12 mouse cellular contexts compared by ENCODE assay signal in the genomic region with DNA sequence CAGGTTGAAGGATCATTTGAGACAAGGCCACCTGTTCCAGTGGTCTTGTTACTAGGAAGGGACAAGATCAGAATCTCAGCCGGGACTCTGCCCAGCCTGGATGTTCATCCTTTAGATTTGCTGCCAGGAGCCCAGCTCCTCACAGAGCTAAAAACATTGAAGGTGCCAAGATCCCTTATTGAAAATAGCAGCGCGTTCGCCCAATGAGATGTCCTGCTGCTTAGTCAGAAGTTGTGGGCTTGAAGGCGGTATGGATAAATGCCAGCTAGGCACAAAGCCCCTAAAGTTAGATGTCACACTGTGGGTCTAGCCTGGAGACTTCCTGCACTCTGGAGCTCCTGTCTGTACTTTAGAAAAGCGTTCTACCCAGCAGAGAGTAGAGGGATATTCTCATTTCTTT.
DNase-seq lines count a peak whose midpoint lies in the region; ATAC-seq and TF ChIP-seq lines count a peak whose summit lies in the region.
"Had no signal": no experiment of that assay in that cellular context is flagged by ENCODE, and none has a peak within 500 bp of the region (broad histone marks: within the 10 kb centered on the region; RNA-seq: fewer than 3 reads in every experiment).

No protein-coding gene starts in this region.

- no peak overlapping the region for H3K4me3 ChIP-seq in forebrain, embryonic 15.5 days
- H3K4me3 ChIP-seq in forebrain, embryonic 10.5 days: no peak overlapping the region
- no peak overlapping the region for H3K4me3 ChIP-seq in hindbrain, embryonic 14.5 days (replicated peaks; ENCODE audit: low read length)
- H3K4me3 ChIP-seq in hindbrain, embryonic 12.5 days: no peak overlapping the region
- no peak overlapping the region for H3K4me3 ChIP-seq in liver, postnatal 0 days (ENCODE audit: low read depth, low read length)
- H3K4me3 ChIP-seq: limb, embryonic 10.5 days; stomach, embryonic 15.5 days had no signal

- H3K27ac ChIP-seq in forebrain, embryonic 15.5 days (replicated peaks): peak overlapping the region; percentile 39; the same call in 1 of the 2 replicates
- H3K27ac ChIP-seq in forebrain, embryonic 10.5 days: no peak overlapping the region
- H3K27ac ChIP-seq in hindbrain, embryonic 14.5 days: 0 out of 2 replicates have a peak overlapping the region, but pooled peaks have one; percentile 20
- H3K27ac ChIP-seq in hindbrain, embryonic 12.5 days: no peak overlapping the region
- no peak overlapping the region for H3K27ac ChIP-seq in liver, postnatal 0 days (ENCODE audit: low read depth)
- H3K27ac ChIP-seq: limb, embryonic 10.5 days; stomach, embryonic 15.5 days had no signal

- peaks cover 21% of the 10 kb centered on the region for H3K4me1 ChIP-seq in forebrain, embryonic 15.5 days
- H3K4me1 ChIP-seq in forebrain, embryonic 10.5 days: no peaks in the 10 kb centered on the region
- 0 out of 2 replicates have a peak, but pooled peaks cover 2% of the 10 kb centered on the region for H3K4me1 ChIP-seq in hindbrain, embryonic 14.5 days (replicated peaks; ENCODE audit: control insufficient read depth, insufficient read depth, low read length)
- no peaks in the 10 kb centered on the region for H3K4me1 ChIP-seq in hindbrain, embryonic 12.5 days
- H3K4me1 ChIP-seq in liver, postnatal 0 days (ENCODE audit: insufficient read depth): no peaks in the 10 kb centered on the region
- H3K4me1 ChIP-seq: limb, embryonic 10.5 days had no signal

- no peak for TF ChIP-seq CTCF in liver, postnatal 0 days (IDR thresholded peaks at IDR 0.05; ENCODE audit: low read depth)

- TF ChIP-seq EP300 in liver, postnatal 0 days (IDR thresholded peaks at IDR 0.05; ENCODE audit: low read depth): no peak

- no peak overlapping the region for H3K9ac ChIP-seq in forebrain, embryonic 15.5 days (replicated peaks)
- H3K9ac ChIP-seq in hindbrain, embryonic 14.5 days: no peak overlapping the region
- H3K9ac ChIP-seq in hindbrain, embryonic 12.5 days: no peak overlapping the region
- no peak overlapping the region for H3K9ac ChIP-seq in liver, postnatal 0 days (replicated peaks)
- H3K9ac ChIP-seq: stomach, embryonic 15.5 days had no signal

- no peaks in the 10 kb centered on the region for H3K9me3 ChIP-seq in forebrain, embryonic 15.5 days
- H3K9me3 ChIP-seq in forebrain, embryonic 10.5 days: no peaks in the 10 kb centered on the region
- no peaks in the 10 kb centered on the region for H3K9me3 ChIP-seq in hindbrain, embryonic 14.5 days (ENCODE audit: control insufficient read depth, low read length)
- no peaks in the 10 kb centered on the region for H3K9me3 ChIP-seq in hindbrain, embryonic 12.5 days (replicated peaks)
- no peaks in the 10 kb centered on the region for H3K9me3 ChIP-seq in liver, postnatal 0 days (ENCODE audit: low read length)
- H3K9me3 ChIP-seq: limb, embryonic 10.5 days; stomach, embryonic 15.5 days had no signal

- DNase-seq in forebrain, embryonic 10.5 days (ENCODE audit: extremely low spot score, low spot score): no peak
- no peak for DNase-seq in hindbrain, embryonic 14.5 days (ENCODE audit: low spot score)
- peak; percentile 40 for DNase-seq in Muller cell, postnatal 12 days (ENCODE audit: inconsistent ontology term)
- peak; percentile 57 to 60 for DNase-seq in left cerebral cortex, postnatal 14 days (ENCODE audit: low spot score in 2 of 2)
- DNase-seq in adrenal gland, postnatal 25 days: no peak
- DNase-seq in liver, postnatal 0 days: no peak
- DNase-seq: lung, adult 2 months had no signal

- 69% methylated on average over 6 of the region's 6 CpGs for WGBS in forebrain, embryonic 15.5 days
- 96% methylated on average over 6 of the region's 6 CpGs for WGBS in forebrain, embryonic 10.5 days
- WGBS in hindbrain, embryonic 14.5 days: 83% methylated on average over 6 of the region's 6 CpGs
- 92% methylated on average over 6 of the region's 6 CpGs for WGBS in hindbrain, embryonic 12.5 days
- WGBS in liver, postnatal 0 days (ENCODE audit: insufficient replicate concordance): 87% methylated on average over 6 of the region's 6 CpGs

- intact Hi-C loops in left cerebral cortex, postnatal 14 days (cut with DNase I): no loop called here

- H3K27me3 ChIP-seq in forebrain, embryonic 15.5 days: no peaks in the 10 kb centered on the region
- H3K27me3 ChIP-seq in forebrain, embryonic 10.5 days (ENCODE audit: poor library complexity, severe bottlenecking): no peaks in the 10 kb centered on the region
- H3K27me3 ChIP-seq in hindbrain, embryonic 14.5 days (ENCODE audit: control insufficient read depth, insufficient read depth, low read length): no peaks in the 10 kb centered on the region
- no peaks in the 10 kb centered on the region for H3K27me3 ChIP-seq in hindbrain, embryonic 12.5 days
- H3K27me3 ChIP-seq in liver, postnatal 0 days (ENCODE audit: insufficient read depth, low read length): no peaks in the 10 kb centered on the region
- H3K27me3 ChIP-seq: Patski; stomach, embryonic 15.5 days had no signal

- ATAC-seq in forebrain, embryonic 15.5 days (replicated peaks): no peak
- ATAC-seq in hindbrain, embryonic 14.5 days (ENCODE audit: low FRiP score): no peak
- no peak for ATAC-seq in hindbrain, embryonic 12.5 days (ENCODE audit: low FRiP score)
- no peak for ATAC-seq in liver, postnatal 0 days
- ATAC-seq: Patski had no signal

- H3K36me3 ChIP-seq in forebrain, embryonic 15.5 days: peaks cover 16% of the 10 kb centered on the region; the same call in 1 of the 2 replicates
- H3K36me3 ChIP-seq in forebrain, embryonic 10.5 days (replicated peaks): peaks cover 64% of the 10 kb centered on the region
- peaks cover 40% of the 10 kb centered on the region for H3K36me3 ChIP-seq in hindbrain, embryonic 14.5 days (replicated peaks; ENCODE audit: control insufficient read depth, insufficient read depth)
- peaks cover 55% of the 10 kb centered on the region for H3K36me3 ChIP-seq in hindbrain, embryonic 12.5 days
- peaks cover 62% of the 10 kb centered on the region for H3K36me3 ChIP-seq in liver, postnatal 0 days (replicated peaks; ENCODE audit: insufficient read depth, low read length)

- H3K4me2 ChIP-seq in forebrain, embryonic 15.5 days (replicated peaks): no peak overlapping the region
- no peak overlapping the region for H3K4me2 ChIP-seq in hindbrain, embryonic 14.5 days (replicated peaks)
- no peak overlapping the region for H3K4me2 ChIP-seq in hindbrain, embryonic 12.5 days (replicated peaks)
- no peak overlapping the region for H3K4me2 ChIP-seq in liver, postnatal 0 days (ENCODE audit: low read depth, low read length)
- H3K4me2 ChIP-seq: stomach, embryonic 15.5 days had no signal

Comparison
In these comparisons a context has a peak if more than half of its experiments do, and no peak if none do; other contexts are left out.
1. H3K27ac ChIP-seq: peak in forebrain, embryonic 15.5 days (single experiment) and hindbrain, embryonic 14.5 days (single experiment); none in forebrain, embryonic 10.5 days (single experiment), hindbrain, embryonic 12.5 days (single experiment) and liver, postnatal 0 days (single experiment).
2. DNase-seq: peak in Muller cell, postnatal 12 days (single experiment) and left cerebral cortex, postnatal 14 days (2 of 2); none in forebrain, embryonic 10.5 days (single experiment), hindbrain, embryonic 14.5 days (single experiment), adrenal gland, postnatal 25 days (single experiment) and liver, postnatal 0 days (single experiment).